Mouse (Mus musculus) small intestine, adult 2 months (tissue): ENCODE data around the gene Cacna1c. TPM values are rescaled to one million over a fixed set of nuclear protein-coding genes. Genes with fewer than 3 reads are reported as not detected.

Experiments used
- H3K27ac ChIP-seq: fragments of 200-500 bp; 2 replicates; pipeline ENCODE4 v1.5.1; 2012; ENCODE audit warnings: low read depth, low read length, control low read depth, inconsistent platforms; ENCODE audit not compliant: insufficient read depth
- H3K27me3 ChIP-seq: fragments of 200-500 bp; 2 replicates; pipeline ENCODE4 v1.6.1; 2012; ENCODE audit warnings: mild to moderate bottlenecking, moderate library complexity, low read length, inconsistent platforms; ENCODE audit not compliant: control insufficient read depth, insufficient read depth
- H3K36me3 ChIP-seq: fragments of 200-500 bp; 2 replicates; pipeline ENCODE4 v1.6.1; 2012; ENCODE audit warnings: mild to moderate bottlenecking, low read length, control low read depth, inconsistent platforms; ENCODE audit not compliant: control insufficient read depth, insufficient read depth
- H3K4me1 ChIP-seq: fragments of 200-500 bp; 2 replicates; pipeline ENCODE4 v1.6.1; 2012; ENCODE audit warnings: low read length, inconsistent platforms, mixed read lengths; ENCODE audit not compliant: control insufficient read depth, insufficient read depth, insufficient read length
- H3K4me3 ChIP-seq: fragments of 200-500 bp; 2 replicates; pipeline ENCODE4 v1.5.1; 2012; ENCODE audit warnings: low read depth, mild to moderate bottlenecking, control low read depth, inconsistent platforms, low read length, moderate library complexity
- CTCF ChIP-seq: fragments of 200-500 bp; IDR thresholded peaks from 2 replicates; pipeline ENCODE4 v1.5.1; 2012; ENCODE audit warnings: low read depth, mild to moderate bottlenecking, control low read depth, inconsistent platforms, low read length, moderate library complexity, mixed read lengths; ENCODE audit not compliant: insufficient replicate concordance, insufficient read length; ENCODE audit errors: extremely low read depth
- POLR2A ChIP-seq: fragments of 200-500 bp; IDR thresholded peaks from 2 replicates; pipeline ENCODE4 v1.6.1; 2012; ENCODE audit warnings: low read depth, mild to moderate bottlenecking, control low read depth, inconsistent platforms, low read length, moderate library complexity
- WGBS: fragments of 180-500 bp; shearing (Covaris S2); methylation state at CpG from one replicate; pipeline ENCODE4 v1.1.7; 2018; 5-methylcytosine and 5-hydroxymethylcytosine counted together
- polyA plus RNA-seq: library from polyadenylated mRNA; depleted of rRNA; stranded (reverse); fragments of >200 nt; gene quantifications from 2 replicates; pipeline ENCODE4 v1.2.3, GENCODE M21; 2012

Gene Cacna1c
- polyA plus RNA-seq, 1 experiment = 2.6 TPM

DNA sequence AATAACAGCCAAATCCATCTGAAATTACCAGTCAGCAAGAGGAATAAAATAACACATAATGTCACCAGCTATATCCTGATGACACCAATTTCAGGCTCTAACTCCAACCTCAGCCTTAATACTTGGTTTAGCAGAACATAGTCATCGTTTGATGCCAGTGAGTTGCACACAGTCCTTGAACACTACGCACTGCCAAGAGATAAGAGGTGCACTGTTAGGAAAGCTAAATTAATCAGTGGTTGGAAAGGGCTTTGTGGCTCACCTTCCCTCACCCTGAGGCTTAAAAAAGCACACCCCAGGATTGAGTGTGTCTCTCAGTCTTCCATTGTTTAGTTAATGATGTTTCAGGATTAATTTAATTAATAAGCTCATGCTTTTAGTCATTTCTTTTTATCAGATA lies 16.0 kb downstream of the Cacna1c start:
- no peak overlapping the region for H3K27ac ChIP-seq
- H3K4me1 ChIP-seq = no peaks in the 10 kb centered on the region
- H3K36me3 ChIP-seq = peaks cover 3% of the 10 kb centered on the region
- H3K27me3 ChIP-seq = no peaks in the 10 kb centered on the region
- H3K4me3 ChIP-seq = no peak overlapping the region
- TF ChIP-seq POLR2A (no peak), CTCF (no peak)
- WGBS = 79% methylated on average over 2 of the region's 2 CpGs

DNA sequence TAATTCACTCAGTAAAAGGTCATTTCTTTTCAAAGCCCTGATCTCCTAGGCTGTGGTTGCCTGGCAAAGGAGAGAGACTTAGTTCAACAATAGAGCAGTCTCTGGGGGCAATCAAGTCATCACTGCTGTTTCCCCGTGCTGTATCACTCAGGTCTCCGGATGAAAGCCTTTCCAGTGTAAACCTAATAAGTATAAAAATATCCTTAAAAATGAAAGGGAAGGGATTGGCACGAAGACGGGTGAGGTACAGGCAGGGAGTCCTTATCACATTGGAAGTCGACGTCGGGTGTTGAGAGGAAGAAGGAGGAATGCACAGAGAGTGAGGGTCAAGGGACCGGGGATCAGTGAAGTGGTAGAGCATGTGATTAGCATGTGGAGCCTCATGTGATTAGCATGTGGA lies 19.1 kb downstream of the Cacna1c start:
- Histone ChIP-seq H3K4me3 (no peak overlapping the region), H3K4me1 (no peaks in the 10 kb centered on the region; the same call in 1 of the 2 replicates), H3K36me3 (no peaks in the 10 kb centered on the region; the same call in 1 of the 2 replicates), H3K27ac (no peak overlapping the region), H3K27me3 (no peaks in the 10 kb centered on the region)
- 59% methylated on average over 8 of the region's 8 CpGs for WGBS
- TF ChIP-seq CTCF (no peak), POLR2A (no peak)

DNA sequence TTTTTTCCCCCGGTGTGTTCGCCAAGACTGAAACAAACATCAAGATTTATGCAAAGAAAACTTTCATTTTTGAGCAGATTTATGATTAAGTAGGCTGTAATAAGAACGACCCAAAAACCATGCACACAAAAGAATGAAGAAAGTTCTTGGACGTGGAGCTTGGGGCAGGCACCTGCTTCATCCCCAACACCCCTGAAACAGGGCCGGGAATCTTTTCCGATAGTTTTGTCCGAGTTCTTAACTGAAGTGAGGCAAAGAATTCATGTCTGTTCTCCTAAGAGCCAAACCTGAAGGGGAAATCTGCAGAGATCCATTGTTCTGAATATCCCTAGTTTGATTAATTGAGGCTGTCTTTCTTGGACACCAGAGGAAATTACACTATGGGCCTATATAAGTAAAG lies 20.1 kb downstream of the Cacna1c start:
- no peaks in the 10 kb centered on the region; the same call in 1 of the 2 replicates for H3K4me1 ChIP-seq
- no peak overlapping the region for H3K4me3 ChIP-seq
- H3K27me3 ChIP-seq = no peaks in the 10 kb centered on the region
- no peak overlapping the region for H3K27ac ChIP-seq
- 56% methylated on average over 7 of the region's 7 CpGs for WGBS
- TF ChIP-seq POLR2A (no peak), CTCF (no peak)
- H3K36me3 ChIP-seq = no peaks in the 10 kb centered on the region; the same call in 1 of the 2 replicates

DNA sequence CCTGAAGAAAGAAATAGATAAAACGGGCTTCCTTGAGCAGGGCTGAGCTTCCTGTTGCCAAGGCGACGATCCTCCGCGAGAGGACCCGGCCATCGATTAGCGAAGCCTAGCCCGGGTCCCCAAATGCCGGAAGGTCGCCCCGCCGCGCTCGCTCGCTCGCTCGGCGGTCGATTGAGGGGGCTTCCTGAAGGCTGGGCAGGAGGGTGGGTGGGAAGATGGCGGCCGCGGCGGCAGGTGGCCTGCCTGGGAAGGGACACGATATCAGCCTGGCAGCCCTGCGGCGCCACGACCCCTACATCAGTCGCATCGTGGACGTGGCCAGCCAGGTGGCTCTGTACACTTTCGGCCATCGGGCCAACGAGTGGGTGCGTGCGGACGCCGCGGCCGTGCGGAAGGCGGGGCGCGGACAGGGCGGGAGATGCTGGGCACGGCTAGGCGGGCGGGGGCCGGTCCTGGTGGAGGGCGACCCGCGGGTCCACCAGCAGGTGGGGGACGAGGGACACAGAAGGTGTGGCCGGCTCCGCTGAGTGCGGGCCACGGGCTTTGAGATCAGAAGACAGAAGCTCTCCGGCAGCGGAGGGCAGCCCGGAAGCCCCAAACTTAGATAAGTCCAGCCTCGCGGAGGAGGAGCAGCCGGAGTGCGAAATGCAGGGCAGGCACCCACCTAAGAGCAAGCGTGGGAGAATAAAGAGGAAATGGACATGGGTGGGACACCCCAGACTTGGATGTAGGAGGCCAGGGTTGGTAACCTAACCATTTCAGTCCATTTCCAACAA lies 21.0 kb downstream of the Cacna1c start, which contains the start of gene Dcp1b:
Dcp1b (plus strand) TSS at position 176 of the 776 bp plus-strand sequence.
- Histone ChIP-seq H3K4me3 (peak within 1 kb of the TSS; percentile 88), H3K4me1 (no peaks in the 10 kb centered on the region; the same call in 1 of the 2 replicates), H3K27ac (peak within 1 kb of the TSS; percentile 53), H3K27me3 (no peaks in the 10 kb centered on the region), H3K36me3 (no peaks in the 10 kb centered on the region)
- TF ChIP-seq POLR2A = peak; percentile 54; the same call in 1 of the 2 replicates
- TF ChIP-seq CTCF = no peak
- WGBS = under 1% methylated on average over 65 of the region's 65 CpGs

DNA sequence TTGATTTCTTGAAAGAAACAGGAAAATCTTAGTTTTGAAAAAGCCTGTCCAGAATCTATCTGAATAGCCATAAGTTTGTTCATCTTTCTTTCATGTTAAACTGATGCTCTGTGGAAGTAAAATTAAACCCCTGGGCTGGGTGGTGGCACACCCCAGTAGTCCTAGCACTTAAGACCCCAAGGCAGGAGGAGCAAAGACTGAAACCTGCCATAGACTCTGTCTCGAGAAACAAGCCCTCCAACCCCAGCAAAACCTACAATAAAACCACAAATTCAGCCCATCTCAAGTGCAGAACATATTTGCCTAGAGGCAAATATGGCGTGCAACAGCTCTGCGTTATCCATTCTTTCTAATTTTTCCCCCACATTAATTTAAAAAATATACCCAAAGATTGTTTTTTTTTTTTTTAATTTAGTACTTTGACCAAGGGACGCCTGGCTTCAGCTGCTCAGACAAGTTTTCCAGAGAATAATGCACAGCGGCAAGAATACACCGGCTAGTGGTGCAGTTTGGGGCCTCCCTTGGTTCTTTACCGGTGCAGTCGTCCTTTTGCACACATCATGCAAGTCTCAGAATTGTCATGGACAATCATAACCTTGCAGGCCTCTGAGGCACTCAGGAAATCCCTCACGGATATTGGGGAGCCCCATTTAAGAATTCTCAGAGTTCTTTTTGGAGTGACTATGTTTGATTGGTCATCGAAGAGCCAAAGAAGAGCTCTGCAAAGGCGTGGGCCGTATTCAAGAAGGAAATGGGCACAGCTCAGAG lies 21.7 kb downstream of the Cacna1c start:
- Histone ChIP-seq H3K4me1 (no peaks in the 10 kb centered on the region; the same call in 1 of the 2 replicates), H3K36me3 (no peaks in the 10 kb centered on the region), H3K27me3 (no peaks in the 10 kb centered on the region), H3K27ac (no peak overlapping the region), H3K4me3 (peak overlapping the region; percentile 88)
- 52% methylated on average over 12 of the region's 12 CpGs for WGBS
- TF ChIP-seq CTCF = no peak

DNA sequence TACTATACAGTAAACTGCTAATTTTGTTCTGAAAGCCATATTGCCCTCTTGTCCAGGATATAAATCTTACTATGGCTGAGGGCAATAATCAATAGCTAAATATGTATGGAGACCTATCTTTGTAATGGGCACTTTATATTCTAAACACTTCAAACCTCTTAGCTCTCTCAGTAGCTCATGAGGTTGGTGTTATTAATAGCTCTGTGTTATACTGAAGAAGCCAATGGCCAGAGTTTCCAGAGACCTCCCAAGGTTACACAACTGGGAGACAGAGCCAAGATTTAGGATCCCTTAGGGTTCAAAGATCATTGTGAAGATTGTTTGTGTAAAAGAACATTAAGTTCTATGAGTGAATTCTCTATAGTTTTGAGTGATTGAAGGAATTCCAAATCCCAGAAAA lies 30.5 kb downstream of the Cacna1c start:
- H3K4me1 ChIP-seq = no peaks in the 10 kb centered on the region
- H3K4me3 ChIP-seq = no peak overlapping the region
- TF ChIP-seq POLR2A = no peak
- TF ChIP-seq CTCF = no peak
- no peak overlapping the region for H3K27ac ChIP-seq
- no peaks in the 10 kb centered on the region for H3K36me3 ChIP-seq
- H3K27me3 ChIP-seq = no peaks in the 10 kb centered on the region

DNA sequence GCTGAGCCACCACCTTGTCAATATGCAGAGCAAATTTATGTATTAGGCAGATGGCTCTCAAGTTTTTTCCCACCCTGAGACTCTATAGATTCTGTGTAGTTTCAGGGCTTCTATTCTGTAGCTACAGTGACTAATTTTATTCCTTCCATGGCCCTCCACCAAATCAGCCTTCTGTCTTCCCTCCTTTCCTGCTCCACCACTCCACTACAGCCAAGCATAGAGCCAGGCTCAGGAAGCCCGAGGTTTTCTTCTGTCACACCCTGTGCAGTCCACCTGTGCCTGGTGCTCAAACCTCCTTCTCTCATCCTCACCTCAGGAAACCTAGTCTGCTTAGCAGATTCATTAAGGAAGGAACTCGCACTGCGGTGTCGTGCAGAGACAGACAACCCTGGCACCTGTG lies 51.1 kb downstream of the Cacna1c start:
- Histone ChIP-seq H3K27me3 (no peaks in the 10 kb centered on the region), H3K4me1 (no peaks in the 10 kb centered on the region), H3K4me3 (no peak overlapping the region), H3K27ac (no peak overlapping the region), H3K36me3 (no peaks in the 10 kb centered on the region)
- WGBS = 40% methylated on average over 4 of the region's 4 CpGs
- no peak for TF ChIP-seq POLR2A
- TF ChIP-seq CTCF = no peak
